Mouse (Mus musculus) forebrain, postnatal 0 days (tissue): ENCODE measurements around the gene Frmd4a. TPM values are rescaled to one million over a fixed set of nuclear protein-coding genes. Genes with fewer than 3 reads are reported as not detected.

Source experiments
- ATAC-seq: fragments of 200-750 bp; cut with Nextera tagmentation; 2 replicates; pipeline ENCODE4 v1.8.0; 2017; ENCODE audit warnings: mild to moderate bottlenecking, moderate library complexity
- DNase-seq: peaks from one replicate; pipeline ENCODE4 v3.0.0-alpha.2; 2015
- H3K27ac ChIP-seq: fragments of 300-500 bp; sonication (generic); 2 replicates; pipeline ENCODE4 v1.5.1; 2014; ENCODE audit warnings: low read depth, mild to moderate bottlenecking, antibody characterized with exemption, low read length, moderate library complexity, mixed read lengths
- H3K27me3 ChIP-seq: fragments of 300-500 bp; sonication (generic); 2 replicates; pipeline ENCODE4 v1.6.1; 2014; ENCODE audit warnings: mild to moderate bottlenecking, low read length, mixed read lengths; ENCODE audit not compliant: insufficient read depth
- H3K36me3 ChIP-seq: fragments of 300-500 bp; sonication (generic); 2 replicates; pipeline ENCODE4 v1.6.1; 2014; ENCODE audit warnings: mild to moderate bottlenecking, moderate library complexity; ENCODE audit not compliant: insufficient read depth
- H3K4me1 ChIP-seq: fragments of 300-500 bp; sonication (generic); 2 replicates; pipeline ENCODE4 v1.6.1; 2014; ENCODE audit warnings: antibody characterized with exemption; ENCODE audit not compliant: insufficient read depth
- H3K4me2 ChIP-seq: fragments of 300-500 bp; sonication (generic); 2 replicates; pipeline ENCODE4 v1.6.1; 2014; ENCODE audit warnings: low read depth, mild to moderate bottlenecking, moderate library complexity
- H3K4me3 ChIP-seq: fragments of 300-500 bp; sonication (generic); 2 replicates; pipeline ENCODE4 v1.5.1; 2014; ENCODE audit warnings: low read depth, low read length, mixed read lengths
- H3K9ac ChIP-seq: fragments of 300-500 bp; sonication (generic); 2 replicates; pipeline ENCODE4 v1.6.1; 2014; ENCODE audit warnings: mild to moderate bottlenecking
- H3K9me3 ChIP-seq: fragments of 300-500 bp; sonication (generic); 2 replicates; pipeline ENCODE4 v1.6.1; 2016; ENCODE audit warnings: low read length
- CTCF ChIP-seq: sonication (generic); IDR thresholded peaks from 2 replicates; pipeline ENCODE4 v1.5.1; 2016; ENCODE audit warnings: antibody characterized with exemption, control low read depth, low read depth
- WGBS: fragments of 180-500 bp; shearing (Covaris S2); extraction: QIAGEN DNeasy Blood & Tissue Kit; methylation state at CpG from one replicate; pipeline ENCODE4 v1.1.7; 2014; 5-methylcytosine and 5-hydroxymethylcytosine counted together
- polyA plus RNA-seq: library from polyadenylated mRNA; unstranded; fragments of >200 nt; fragmentation: Nextera tagmentation; extraction: Ambion mirVana; gene quantifications from 2 replicates; pipeline ENCODE4 v1.2.1, GENCODE M21; 2015
- total RNA-seq: library from RNA; depleted of rRNA; stranded (reverse); fragments of >200 nt; gene quantifications from 2 replicates; pipeline ENCODE4 v1.2.3, GENCODE M21; 2014

Gene Frmd4a
- total and polyA plus RNA-seq, 2 experiments from 2014 or later = 43.8 to 74.5 TPM

DNA sequence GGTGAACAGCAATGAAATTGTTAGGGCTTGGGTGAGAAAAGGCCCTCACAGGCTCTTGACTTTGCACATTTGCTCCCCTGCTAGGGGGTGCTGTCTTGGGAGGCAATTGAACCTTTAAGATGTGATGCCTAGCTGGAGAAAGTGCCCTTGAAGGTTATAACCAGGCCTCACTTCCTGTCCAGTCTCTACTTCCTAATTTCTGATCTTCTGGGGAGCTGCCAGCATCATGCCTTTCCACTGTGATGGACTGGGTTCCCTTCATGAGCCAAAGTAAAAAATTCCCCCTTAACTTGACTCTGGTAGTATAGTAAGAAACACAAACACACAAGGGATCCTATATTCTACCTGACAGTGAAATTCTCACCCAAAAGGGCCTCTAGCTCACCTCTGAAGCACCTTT, 278.1 kb downstream of the Frmd4a start:
- DNase-seq (no peak), ATAC-seq (no peak)
- Histone ChIP-seq H3K4me1 (peaks cover 12% of the 10 kb centered on the region; the same call in 1 of the 2 replicates), H3K27ac (no peak overlapping the region), H3K9me3 (no peaks in the 10 kb centered on the region), H3K4me3 (no peak overlapping the region), H3K27me3 (no peaks in the 10 kb centered on the region), H3K4me2 (no peak overlapping the region), H3K9ac (no peak overlapping the region), H3K36me3 (no peaks in the 10 kb centered on the region)
- no peak for TF ChIP-seq CTCF

DNA sequence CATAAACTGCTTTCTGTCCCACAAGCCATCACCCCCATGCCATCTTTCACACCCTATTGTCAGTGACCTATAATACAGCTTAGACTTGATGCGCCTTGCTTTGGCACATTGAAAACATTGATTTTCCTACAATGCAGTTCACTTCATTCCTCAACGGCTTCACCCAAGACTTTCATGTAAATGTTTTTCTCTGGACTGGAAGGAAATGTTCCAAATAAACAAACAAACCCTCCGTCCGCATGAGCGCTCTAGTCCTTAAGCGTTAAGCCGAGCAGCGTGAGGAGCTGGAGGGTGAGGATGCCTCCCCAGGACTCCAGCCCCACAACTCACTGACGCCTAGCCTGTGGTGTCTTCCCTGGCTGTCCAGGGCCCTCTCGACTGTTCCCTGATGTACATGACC, 279.4 kb downstream of the Frmd4a start:
- H3K27me3 ChIP-seq = no peaks in the 10 kb centered on the region
- H3K27ac ChIP-seq = no peak overlapping the region
- H3K36me3 ChIP-seq = no peaks in the 10 kb centered on the region
- no peak overlapping the region for H3K4me2 ChIP-seq
- ATAC-seq = no peak
- no peak for TF ChIP-seq CTCF
- WGBS = 59% methylated on average over 10 of the region's 10 CpGs
- no peak for DNase-seq
- peaks cover 15% of the 10 kb centered on the region for H3K4me1 ChIP-seq
- no peak overlapping the region for H3K4me3 ChIP-seq
- no peak overlapping the region for H3K9ac ChIP-seq
- no peaks in the 10 kb centered on the region for H3K9me3 ChIP-seq

DNA sequence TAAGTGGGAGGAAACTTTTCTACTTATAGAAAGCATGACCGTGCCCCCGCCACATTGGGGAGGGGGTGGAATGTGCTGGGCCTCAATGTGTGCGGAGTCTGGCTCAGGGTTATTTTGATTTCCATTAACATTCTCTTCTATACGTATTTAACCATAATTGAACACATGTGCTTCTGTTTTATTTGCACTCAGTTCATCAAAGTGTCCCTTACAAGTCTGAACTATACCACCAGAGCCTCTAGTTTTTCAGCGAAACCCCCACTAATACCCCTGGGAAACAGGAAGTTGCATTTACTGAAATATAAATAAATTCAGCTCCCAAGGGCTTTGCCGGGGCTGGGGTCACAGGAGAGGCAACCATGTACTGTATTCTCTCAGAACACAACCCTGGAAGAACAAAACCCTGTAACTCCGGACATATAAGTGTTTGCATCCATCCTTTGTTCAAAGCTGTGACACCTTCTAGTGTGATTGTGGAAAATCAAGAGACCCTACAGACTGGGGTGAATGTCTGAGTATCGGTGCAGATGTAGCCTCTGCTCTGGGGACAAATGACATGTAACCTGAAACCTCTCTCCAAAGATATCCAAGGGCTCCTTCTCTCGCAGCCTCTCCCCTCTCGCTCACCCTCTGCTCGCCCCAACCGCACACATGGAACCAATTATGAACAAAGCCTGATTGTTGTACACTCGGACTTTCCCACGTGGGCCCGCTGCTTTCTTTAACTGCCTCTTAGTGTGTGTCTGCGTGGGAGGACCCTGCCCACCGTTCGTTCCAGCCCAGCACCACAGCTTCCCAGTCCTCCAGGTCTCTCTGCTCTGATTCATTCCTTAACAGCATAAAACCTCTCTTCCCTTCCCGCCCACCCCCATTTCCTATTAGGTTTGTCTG, 281.1 kb downstream of the Frmd4a start:
- DNase-seq (no peak), ATAC-seq (peak; percentile 34; the same call in 1 of the 2 replicates)
- no peak overlapping the region for H3K4me3 ChIP-seq
- no peaks in the 10 kb centered on the region for H3K27me3 ChIP-seq
- H3K9ac ChIP-seq = no peak overlapping the region
- no peaks in the 10 kb centered on the region for H3K9me3 ChIP-seq
- TF ChIP-seq CTCF = no peak
- WGBS = 14% methylated on average over 19 of the region's 19 CpGs
- peak overlapping the region; percentile 22; the same call in 1 of the 2 replicates for H3K4me2 ChIP-seq
- H3K36me3 ChIP-seq = no peaks in the 10 kb centered on the region
- H3K4me1 ChIP-seq = peaks cover 15% of the 10 kb centered on the region
- no peak overlapping the region for H3K27ac ChIP-seq

DNA sequence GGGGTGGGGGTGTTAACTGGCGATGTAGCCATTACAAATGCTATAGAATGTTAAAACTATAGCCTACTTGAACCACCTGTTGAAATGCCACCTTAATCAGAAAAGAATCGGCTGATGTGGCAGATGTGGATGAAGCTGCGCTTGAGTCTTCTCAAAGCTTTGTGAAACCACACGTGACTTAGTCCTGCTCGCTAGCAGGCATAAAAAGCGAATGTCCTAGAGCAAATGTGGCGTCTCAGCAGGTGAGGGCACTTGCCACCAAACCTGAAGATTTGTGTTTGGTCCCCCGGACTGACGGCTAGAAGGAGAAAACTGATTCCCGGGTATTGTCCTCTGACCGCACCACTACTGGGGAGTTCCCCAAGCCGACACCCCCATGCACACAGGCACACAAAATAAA, 282.1 kb downstream of the Frmd4a start:
- DNase-seq = no peak
- WGBS = 73% methylated on average over 12 of the region's 12 CpGs
- Histone ChIP-seq H3K4me1 (peaks cover 15% of the 10 kb centered on the region), H3K9ac (no peak overlapping the region), H3K27ac (no peak overlapping the region), H3K9me3 (no peaks in the 10 kb centered on the region), H3K4me2 (no peak overlapping the region), H3K36me3 (no peaks in the 10 kb centered on the region), H3K27me3 (no peaks in the 10 kb centered on the region), H3K4me3 (no peak overlapping the region)
- ATAC-seq = no peak
- no peak for TF ChIP-seq CTCF

DNA sequence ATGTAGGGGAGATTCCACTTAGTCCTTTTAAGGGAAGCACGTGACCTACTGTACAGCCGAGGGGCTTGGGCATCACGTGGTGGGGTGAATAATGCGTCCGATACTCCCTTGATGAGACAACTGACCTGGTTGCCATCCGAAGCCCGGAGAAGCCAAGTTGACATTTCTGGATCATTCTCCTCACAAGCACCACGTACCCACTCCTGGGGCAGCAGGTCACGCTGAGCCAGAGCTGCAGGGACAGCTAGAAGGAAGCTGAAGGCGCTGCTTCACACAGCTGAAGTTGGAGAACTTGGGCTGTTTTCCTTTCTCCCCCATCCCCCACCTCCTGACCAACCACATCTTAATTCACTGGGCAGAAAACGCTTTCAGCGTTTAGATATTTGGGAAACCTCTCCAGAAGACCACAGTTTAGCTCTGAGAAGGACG, 282.9 kb downstream of the Frmd4a start:
- 0 out of 2 replicates have a peak overlapping the region, but pooled peaks have one; percentile 2 for H3K4me3 ChIP-seq
- H3K9me3 ChIP-seq = no peaks in the 10 kb centered on the region
- DNase-seq (no peak), ATAC-seq (0 out of 2 replicates have a peak, but pooled peaks have one; percentile 26)
- H3K9ac ChIP-seq = no peak overlapping the region
- no peaks in the 10 kb centered on the region for H3K27me3 ChIP-seq
- H3K27ac ChIP-seq = no peak overlapping the region
- H3K36me3 ChIP-seq = no peaks in the 10 kb centered on the region
- TF ChIP-seq CTCF = no peak
- WGBS = 50% methylated on average over 13 of the region's 13 CpGs
- peaks cover 15% of the 10 kb centered on the region for H3K4me1 ChIP-seq
- H3K4me2 ChIP-seq = peak overlapping the region; percentile 28

DNA sequence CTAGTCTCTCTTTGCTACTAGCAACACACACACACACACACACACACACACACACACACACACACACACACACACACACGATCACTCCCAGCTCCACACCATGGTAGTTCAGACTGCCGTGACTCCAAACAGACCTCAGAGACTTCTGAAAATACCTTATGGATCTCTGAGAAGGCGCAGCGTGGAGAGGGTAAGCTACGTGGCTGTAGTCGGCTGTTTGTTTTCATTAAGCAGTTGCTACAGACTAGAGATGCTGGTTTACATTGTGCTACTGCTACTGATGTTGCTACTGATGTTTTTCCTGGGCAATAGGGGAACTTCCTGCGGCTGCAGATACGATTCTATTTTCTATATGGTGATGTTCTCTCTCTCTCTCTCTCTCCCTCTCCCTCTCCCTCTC, 283.3 kb downstream of the Frmd4a start:
- TF ChIP-seq CTCF = no peak
- Histone ChIP-seq H3K9ac (no peak overlapping the region), H3K4me1 (peaks cover 15% of the 10 kb centered on the region), H3K9me3 (no peaks in the 10 kb centered on the region), H3K36me3 (no peaks in the 10 kb centered on the region), H3K27me3 (no peaks in the 10 kb centered on the region), H3K4me3 (peak overlapping the region; percentile 2; the same call in 1 of the 2 replicates), H3K4me2 (peak overlapping the region; percentile 28), H3K27ac (no peak overlapping the region)
- DNase-seq (peak; percentile 33), ATAC-seq (peak; percentile 45; the same call in 1 of the 2 replicates)
- WGBS = 26% methylated on average over 8 of the region's 8 CpGs

DNA sequence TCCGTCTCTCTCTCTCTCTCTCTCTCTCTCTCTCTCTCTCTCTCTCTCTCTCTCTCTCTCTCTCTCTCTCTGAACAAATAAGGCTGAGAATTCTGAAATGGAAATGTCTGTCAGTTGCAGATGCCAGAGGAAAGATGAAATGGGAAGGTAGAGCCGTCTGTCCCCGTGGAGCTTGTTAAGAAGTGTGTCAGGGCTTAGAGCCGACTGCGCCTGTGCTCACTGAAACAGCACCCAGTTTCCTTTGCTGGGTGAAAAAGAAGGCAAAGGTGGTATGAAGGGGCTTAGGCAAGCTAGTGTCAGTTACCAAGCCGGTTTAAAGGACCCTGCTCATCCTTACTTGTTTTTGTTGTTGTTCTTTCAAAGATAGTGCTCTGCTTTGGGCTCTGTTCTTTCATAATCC, 283.7 kb downstream of the Frmd4a start:
- H3K36me3 ChIP-seq = no peaks in the 10 kb centered on the region
- H3K4me3 ChIP-seq = no peak overlapping the region

More for the DNA sequence above, 283.7 kb downstream of the Frmd4a start:
- ATAC-seq (peak; percentile 32; the same call in 1 of the 2 replicates), DNase-seq (peak; percentile 44)
- no peaks in the 10 kb centered on the region for H3K27me3 ChIP-seq
- peak overlapping the region; percentile 57 for H3K27ac ChIP-seq
- no peak overlapping the region for H3K9ac ChIP-seq
- no peaks in the 10 kb centered on the region for H3K9me3 ChIP-seq
- peaks cover 15% of the 10 kb centered on the region for H3K4me1 ChIP-seq
- TF ChIP-seq CTCF = no peak
- WGBS = 15% methylated on average over 5 of the region's 6 CpGs
- peak overlapping the region; percentile 21 for H3K4me2 ChIP-seq
